8 mouse cellular contexts compared by ENCODE assay signal in genomic region chr7:49245537-49246239, GRCm38 (mm10).
DNase-seq lines count a peak whose midpoint lies in the region; ATAC-seq and TF ChIP-seq lines count a peak whose summit lies in the region.

No protein-coding gene starts in this region.

- peak overlapping the region; percentile 99 for H3K4me2 ChIP-seq in forebrain, embryonic 14.5 days (ENCODE audit: low read length)
- peak overlapping the region; percentile 79 for H3K4me2 ChIP-seq in neural tube, embryonic 14.5 days (ENCODE audit: low read depth, low read length)

- intact Hi-C loops in heart, postnatal 14 days (cut with DNase I) = loop anchor here (2.0 to 5.0 kb wide), 3 partner anchors 39 to 98 kb away; no protein-coding TSS in a partner anchor

- no peaks in the 10 kb centered on the region for H3K9me3 ChIP-seq in forebrain, embryonic 14.5 days (replicated peaks; ENCODE audit: control insufficient read depth, low read length)
- H3K9me3 ChIP-seq in neural tube, embryonic 14.5 days (ENCODE audit: control insufficient read depth, low read length) = no peaks in the 10 kb centered on the region

- ATAC-seq in forebrain, embryonic 14.5 days = peak; percentile 98
- peak; percentile 96 for ATAC-seq in neural tube, embryonic 14.5 days (ENCODE audit: low read depth)

- peak overlapping the region; percentile 55 for H3K4me3 ChIP-seq in forebrain, embryonic 14.5 days (ENCODE audit: low read depth, low read length)
- peak overlapping the region; percentile 50 for H3K4me3 ChIP-seq in neural tube, embryonic 14.5 days (ENCODE audit: low read depth, low read length)
- peak overlapping the region; percentile 95 for H3K4me3 ChIP-seq in testis, adult 2 months (ENCODE audit: control insufficient read depth, low read depth, low read length)

- H3K9ac ChIP-seq in forebrain, embryonic 14.5 days (ENCODE audit: low read length) = peak overlapping the region; percentile 75
- H3K9ac ChIP-seq in neural tube, embryonic 14.5 days (replicated peaks; ENCODE audit: low read depth, low read length) = peak overlapping the region; percentile 70

- H3K36me3 ChIP-seq in forebrain, embryonic 14.5 days (ENCODE audit: control insufficient read depth, insufficient read depth, low read length) = no peaks in the 10 kb centered on the region
- H3K36me3 ChIP-seq in neural tube, embryonic 14.5 days (ENCODE audit: control insufficient read depth, insufficient read depth, low read length) = no peaks in the 10 kb centered on the region
- H3K36me3 ChIP-seq in testis, adult 2 months (ENCODE audit: control insufficient read depth, insufficient read depth, low read length) = no peaks in the 10 kb centered on the region

- DNase-seq in ES-CJ7 (ENCODE audit: low read depth, low spot score) = peak; percentile 86
- DNase-seq in cerebellum, adult 11 months = peak; percentile 91
- DNase-seq in forebrain, embryonic 14.5 days (ENCODE audit: low spot score) = peak; percentile 97
- peak; percentile 96 for DNase-seq in heart, postnatal 14 days
- DNase-seq in large intestine, adult 2 months (ENCODE audit: low read depth, low spot score) = peak; percentile 35
- DNase-seq in lung, adult 18-20 months = peak; percentile 92 to 94

- TF ChIP-seq POLR2A in testis, adult 2 months (IDR thresholded peaks at IDR 0.05; ENCODE audit: control insufficient read depth, low read depth, low read length) = peak; percentile 47; the same call in 1 of the 2 replicates

- H3K4me1 ChIP-seq in forebrain, embryonic 14.5 days (ENCODE audit: control insufficient read depth, insufficient read depth, low read length) = peaks cover 13% of the 10 kb centered on the region; the same call in 1 of the 2 replicates
- H3K4me1 ChIP-seq in neural tube, embryonic 14.5 days (ENCODE audit: control insufficient read depth, insufficient read depth, low read length) = peaks cover 31% of the 10 kb centered on the region
- H3K4me1 ChIP-seq in testis, adult 2 months (ENCODE audit: control insufficient read depth, insufficient read depth, low read length) = peaks cover 18% of the 10 kb centered on the region

- peaks cover 14% of the 10 kb centered on the region; the same call in 1 of the 2 replicates for H3K27me3 ChIP-seq in forebrain, embryonic 14.5 days (replicated peaks; ENCODE audit: control insufficient read depth, insufficient read depth, low read length)
- H3K27me3 ChIP-seq in neural tube, embryonic 14.5 days (ENCODE audit: control insufficient read depth, insufficient read depth, low read length) = peaks cover 10% of the 10 kb centered on the region
- no peaks in the 10 kb centered on the region for H3K27me3 ChIP-seq in testis, adult 2 months (ENCODE audit: control insufficient read depth, insufficient read depth, low read length)

- H3K27ac ChIP-seq in forebrain, embryonic 14.5 days (ENCODE audit: low read depth, low read length) = peak overlapping the region; percentile 58
- peak overlapping the region; percentile 77 for H3K27ac ChIP-seq in neural tube, embryonic 14.5 days (ENCODE audit: low read depth, low read length)
- H3K27ac ChIP-seq in testis, adult 2 months (ENCODE audit: control insufficient read depth, insufficient read depth, low read depth, low read length) = peak overlapping the region; percentile 85

- WGBS in forebrain, embryonic 14.5 days = under 1% methylated on average over 56 of the region's 68 CpGs
- under 1% methylated on average over 68 of the region's 68 CpGs for WGBS in large intestine, adult 2 months
- under 1% methylated on average over 58 of the region's 68 CpGs for WGBS in neural tube, embryonic 14.5 days

- no peak for TF ChIP-seq CTCF in testis, adult 2 months (IDR thresholded peaks at IDR 0.05; ENCODE audit: control insufficient read depth, insufficient read depth, insufficient replicate concordance, low read depth, low read length)

Comparison
In these comparisons a context has a peak if more than half of its experiments do, and no peak if none do; other contexts are left out.
1. Peak in every context shown above with its lines: DNase-seq, ATAC-seq, H3K4me3 ChIP-seq and H3K27ac ChIP-seq.
2. DNase-seq: peak in every context shown above with its lines; median percentile 97 in forebrain, embryonic 14.5 days; 96 in heart, postnatal 14 days; 93 in lung, adult 18-20 months; 91 in cerebellum, adult 11 months; 86 in ES-CJ7; 35 in large intestine, adult 2 months.